Mouse (Mus musculus) liver, embryonic 14.5 days (tissue): ENCODE measurements around the gene Fmnl2. TPM values are rescaled to one million over a fixed set of nuclear protein-coding genes. Genes with fewer than 3 reads are reported as not detected.

Source experiments
- ATAC-seq: fragments of 200-750 bp; cut with Nextera tagmentation; 2 replicates; pipeline ENCODE4 v1.8.0; 2017; ENCODE audit warnings: moderate number of reproducible peaks, mild to moderate bottlenecking, moderate library complexity; ENCODE audit not compliant: insufficient read depth
- DNase-seq, 3 experiments: peaks; one replicate each; pipeline ENCODE4 v3.0.0-alpha.2; 2012 to 2013; ENCODE audit warnings: low read depth in 3 of 3, low spot score in 3 of 3
- H3K27ac ChIP-seq: fragments of 300-500 bp; sonication (generic); 2 replicates; pipeline ENCODE4 v1.5.1; 2014; ENCODE audit warnings: moderate library complexity, mild to moderate bottlenecking, control low read depth, inconsistent platforms
- H3K27me3 ChIP-seq: fragments of 300-500 bp; sonication (generic); 2 replicates; pipeline ENCODE4 v1.6.1; 2014; ENCODE audit warnings: mild to moderate bottlenecking, low read length, moderate library complexity; ENCODE audit not compliant: control insufficient read depth, insufficient read depth
- H3K36me3 ChIP-seq: fragments of 300-500 bp; sonication (generic); replicated peaks from 2 replicates; pipeline ENCODE4 v1.6.1; 2014; ENCODE audit warnings: low read depth; ENCODE audit not compliant: control insufficient read depth, insufficient read depth
- H3K4me1 ChIP-seq, 2 experiments: fragments of 200-500 bp in 1 of 2; fragments of 300-500 bp in 1 of 2; sonication (generic) in 1 of 2; replicated peaks; 2 replicates each; pipeline ENCODE4 v1.6.1; 2012 to 2014; ENCODE audit warnings: antibody characterized with exemption in 1 of 2, inconsistent platforms in 1 of 2, low read length in 1 of 2; ENCODE audit not compliant: control insufficient read depth in 2 of 2, insufficient read depth in 2 of 2
- H3K4me2 ChIP-seq: fragments of 300-500 bp; sonication (generic); 2 replicates; pipeline ENCODE4 v1.6.1; 2014; ENCODE audit warnings: low read depth, mild to moderate bottlenecking, control low read depth, moderate library complexity
- H3K4me3 ChIP-seq, 2 experiments: fragments of 200-500 bp in 1 of 2; fragments of 300-500 bp in 1 of 2; sonication (generic) in 1 of 2; 2 replicates each; pipeline ENCODE4 v1.5.1; 2012 to 2014; ENCODE audit warnings: low read depth in 2 of 2, low read length in 2 of 2, mild to moderate bottlenecking in 2 of 2, control low read depth in 1 of 2, inconsistent platforms in 1 of 2, moderate library complexity in 1 of 2; ENCODE audit not compliant: insufficient read depth in 1 of 2
- H3K9ac ChIP-seq: fragments of 300-500 bp; sonication (generic); replicated peaks from 2 replicates; pipeline ENCODE4 v1.6.1; 2014; ENCODE audit warnings: mild to moderate bottlenecking, control low read depth, moderate library complexity
- H3K9me3 ChIP-seq: fragments of 300-500 bp; sonication (generic); 2 replicates; pipeline ENCODE4 v1.6.1; 2016; ENCODE audit warnings: low read length, mixed read lengths; ENCODE audit not compliant: control insufficient read depth
- CTCF ChIP-seq: IDR thresholded peaks from 2 replicates; pipeline ENCODE4 v1.5.1; 2016; ENCODE audit warnings: antibody characterized with exemption, low read depth, control low read depth
- EP300 ChIP-seq: IDR thresholded peaks from 2 replicates; pipeline ENCODE4 v1.6.1; 2016; ENCODE audit warnings: antibody characterized with exemption, low read depth
- WGBS: fragments of 180-500 bp; shearing (Covaris S2); extraction: QIAGEN DNeasy Blood & Tissue Kit; methylation state at CpG from one replicate; pipeline ENCODE4 v1.1.7; 2014; ENCODE audit not compliant: insufficient replicate concordance; 5-methylcytosine and 5-hydroxymethylcytosine counted together
- polyA plus RNA-seq, 2 experiments: library from polyadenylated mRNA; depleted of rRNA in 1 of 2; stranded (reverse) in 1 of 2; unstranded in 1 of 2; fragments of >200 nt; fragmentation: Nextera tagmentation in 1 of 2; extraction: Ambion mirVana in 1 of 2; gene quantifications; 2 replicates each; pipeline versions ENCODE4 v1.2.1 to v1.2.3; 2012 to 2014

Gene Fmnl2
- polyA plus RNA-seq, 2 experiments: 0.39 to 0.79 TPM

- DNase-seq (no peak), ATAC-seq (no peak)
- Histone ChIP-seq H3K9me3 (no peaks in the 10 kb centered on the region), H3K4me2 (no peak overlapping the region), H3K9ac (no peak overlapping the region), H3K36me3 (no peaks in the 10 kb centered on the region), H3K27me3 (no peaks in the 10 kb centered on the region), H3K27ac (no peak overlapping the region), H3K4me3 (no peak overlapping the region), H3K4me1 (no peaks in the 10 kb centered on the region)
- TF ChIP-seq EP300: no peak
- TF ChIP-seq CTCF: no peak
- WGBS: 60% methylated on average over 5 of the region's 5 CpGs
Observed at GRCm38 (mm10) chr2:53014451-53014850, 156.8 kb downstream of the Fmnl2 start.

- DNase-seq (no peak), ATAC-seq (no peak)
- Histone ChIP-seq H3K9ac (no peak overlapping the region), H3K27me3 (no peaks in the 10 kb centered on the region), H3K36me3 (no peaks in the 10 kb centered on the region), H3K27ac (no peak overlapping the region), H3K4me3 (no peak overlapping the region), H3K9me3 (no peaks in the 10 kb centered on the region), H3K4me1 (no peaks in the 10 kb centered on the region), H3K4me2 (no peak overlapping the region)
- TF ChIP-seq EP300: no peak
- TF ChIP-seq CTCF: no peak
- 67% methylated on average over 3 of the region's 3 CpGs for WGBS
Observed at GRCm38 (mm10) chr2:53022982-53023381, 165.3 kb downstream of the Fmnl2 start.

- no peak overlapping the region for H3K9ac ChIP-seq
- H3K9me3 ChIP-seq: no peaks in the 10 kb centered on the region
- DNase-seq: no peak
- no peaks in the 10 kb centered on the region for H3K4me1 ChIP-seq
- no peak overlapping the region for H3K27ac ChIP-seq
- H3K36me3 ChIP-seq: no peaks in the 10 kb centered on the region
- TF ChIP-seq CTCF (no peak), EP300 (no peak)
- WGBS: 64% methylated on average over 5 of the region's 5 CpGs
- no peak overlapping the region for H3K4me3 ChIP-seq
- ATAC-seq: no peak
- H3K4me2 ChIP-seq: no peak overlapping the region
- H3K27me3 ChIP-seq: no peaks in the 10 kb centered on the region
Observed at GRCm38 (mm10) chr2:53026056-53026769, 168.6 kb downstream of the Fmnl2 start.

GRCm38 (mm10) chr2:53028868-53029267 is 171.2 kb downstream of the Fmnl2 start:
- Histone ChIP-seq H3K27ac (no peak overlapping the region), H3K36me3 (no peaks in the 10 kb centered on the region), H3K9me3 (no peaks in the 10 kb centered on the region), H3K9ac (no peak overlapping the region), H3K4me1 (no peaks in the 10 kb centered on the region), H3K4me3 (no peak overlapping the region), H3K27me3 (no peaks in the 10 kb centered on the region), H3K4me2 (no peak overlapping the region)
- no peak for TF ChIP-seq CTCF
- TF ChIP-seq EP300: no peak
- 50% methylated on average over 1 of the region's 1 CpGs for WGBS
- ATAC-seq: no peak
- DNase-seq: no peak

GRCm38 (mm10) chr2:53029716-53030431 is 172.2 kb downstream of the Fmnl2 start:
- TF ChIP-seq CTCF: no peak
- no peak for TF ChIP-seq EP300
- ATAC-seq (no peak), DNase-seq (no peak)
- H3K9ac ChIP-seq: no peak overlapping the region
- no peak overlapping the region for H3K27ac ChIP-seq
- 70% methylated on average over 7 of the region's 7 CpGs for WGBS
- no peaks in the 10 kb centered on the region for H3K36me3 ChIP-seq
- H3K9me3 ChIP-seq: no peaks in the 10 kb centered on the region
- no peak overlapping the region for H3K4me3 ChIP-seq
- H3K4me2 ChIP-seq: no peak overlapping the region
- no peaks in the 10 kb centered on the region for H3K4me1 ChIP-seq
- no peaks in the 10 kb centered on the region for H3K27me3 ChIP-seq
